Mouse (Mus musculus) liver, embryonic 12.5 days (tissue): Measurements from ENCODE around the gene Smndc1. TPM values are rescaled to one million over a fixed set of nuclear protein-coding genes. Genes with fewer than 3 reads are reported as not detected.

ENCODE experiments used
- ATAC-seq: fragments of 200-750 bp; cut with Nextera tagmentation; 2 replicates; pipeline ENCODE4 v1.8.0; 2017; ENCODE audit warnings: moderate number of reproducible peaks, mild to moderate bottlenecking, moderate library complexity
- H3K27ac ChIP-seq: fragments of 300-500 bp; sonication (generic); 2 replicates; pipeline ENCODE4 v1.5.1; 2016; ENCODE audit warnings: mild to moderate bottlenecking
- H3K27me3 ChIP-seq: fragments of 300-500 bp; sonication (generic); replicated peaks from 2 replicates; pipeline ENCODE4 v1.6.1; 2016; ENCODE audit warnings: mild to moderate bottlenecking, moderate library complexity
- H3K36me3 ChIP-seq: fragments of 300-500 bp; sonication (generic); 2 replicates; pipeline ENCODE4 v1.6.1; 2016; ENCODE audit warnings: mild to moderate bottlenecking, moderate library complexity
- H3K4me1 ChIP-seq: fragments of 300-500 bp; sonication (generic); 2 replicates; pipeline ENCODE4 v1.6.1; 2016
- H3K4me2 ChIP-seq: fragments of 300-500 bp; sonication (generic); 2 replicates; pipeline ENCODE4 v1.6.1; 2016; ENCODE audit warnings: mild to moderate bottlenecking, moderate library complexity
- H3K4me3 ChIP-seq: fragments of 300-500 bp; sonication (generic); 2 replicates; pipeline ENCODE4 v1.5.1; 2016; ENCODE audit warnings: mild to moderate bottlenecking, moderate library complexity
- H3K9ac ChIP-seq: fragments of 300-500 bp; sonication (generic); 2 replicates; pipeline ENCODE4 v1.6.1; 2016; ENCODE audit warnings: mild to moderate bottlenecking, moderate library complexity
- H3K9me3 ChIP-seq: fragments of 300-500 bp; sonication (generic); replicated peaks from 2 replicates; pipeline ENCODE4 v1.6.1; 2016; ENCODE audit warnings: mild to moderate bottlenecking, moderate library complexity
- WGBS: fragments of 180-500 bp; shearing (Covaris S2); methylation state at CpG from one replicate; pipeline ENCODE4 v1.1.7; 2016; ENCODE audit not compliant: insufficient replicate concordance; 5-methylcytosine and 5-hydroxymethylcytosine counted together
- polyA plus RNA-seq: library from polyadenylated mRNA; unstranded; fragments of >200 nt; fragmentation: Nextera tagmentation; extraction: Ambion mirVana; gene quantifications from 2 replicates; pipeline ENCODE4 v1.2.1, GENCODE M21; 2016

The Smndc1 gene
- polyA plus RNA-seq, 1 experiment from 2014 or later, result 29.3 TPM

DNA sequence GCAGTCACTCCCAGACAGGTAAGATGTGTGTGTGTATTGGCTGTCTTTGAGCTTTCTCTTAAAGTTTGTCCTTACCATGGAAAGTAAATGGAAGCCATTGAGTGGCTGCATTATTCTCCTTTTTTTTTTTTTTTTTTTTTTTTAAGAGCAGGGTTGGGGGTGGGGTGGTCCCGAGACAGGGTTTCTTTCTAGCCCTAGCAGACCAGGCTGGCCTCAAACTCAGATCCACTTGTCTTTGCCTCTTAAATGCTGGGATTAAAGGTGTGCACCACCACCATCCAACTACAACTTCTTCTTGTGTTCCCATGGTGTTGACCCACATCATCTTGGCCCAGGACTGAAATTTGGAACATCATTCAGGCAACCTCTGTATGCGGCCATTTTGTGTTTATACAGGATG, 16.8 kb downstream of the Smndc1 start:
- WGBS, result 82% methylated on average over 2 of the region's 2 CpGs
- no peak for ATAC-seq

DNA sequence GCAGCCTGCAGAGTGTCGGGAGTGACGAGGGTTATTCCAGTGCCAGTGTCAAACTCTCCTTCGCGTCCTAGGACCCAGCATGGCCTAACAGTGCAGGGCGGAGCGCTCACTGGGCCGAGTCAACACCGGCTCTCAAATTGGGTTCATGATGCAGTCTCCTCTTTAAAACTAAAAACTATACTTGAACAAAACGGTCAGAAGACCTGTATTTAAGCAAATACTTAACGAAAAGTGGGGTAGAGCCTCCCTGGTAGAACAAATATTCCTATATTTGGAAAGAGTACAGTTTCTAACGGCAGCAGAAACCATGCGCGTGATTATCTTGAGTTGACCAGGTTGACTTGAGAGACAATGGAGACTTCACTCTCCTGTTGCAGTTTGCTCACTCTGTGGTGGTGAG, 18.7 kb downstream of the Smndc1 start, which contains the start of gene Gm10197:
Gene Gm10197 (minus strand): TSS at position 101 of the 400 bp plus-strand sequence.
- Histone ChIP-seq H3K9me3 (no peaks in the 10 kb centered on the region), H3K9ac (no peak within 1 kb of the TSS), H3K36me3 (peaks cover 63% of the 10 kb centered on the region), H3K27ac (no peak within 1 kb of the TSS), H3K4me2 (no peak within 1 kb of the TSS), H3K4me1 (peaks cover 7% of the 10 kb centered on the region), H3K27me3 (no peaks in the 10 kb centered on the region), H3K4me3 (no peak within 1 kb of the TSS)
- 90% methylated on average over 13 of the region's 13 CpGs for WGBS
- ATAC-seq, result no peak

More for the DNA sequence above, 16.8 kb downstream of the Smndc1 start:
- Histone ChIP-seq H3K27ac (no peak overlapping the region), H3K4me1 (peaks cover 7% of the 10 kb centered on the region), H3K4me3 (no peak overlapping the region), H3K27me3 (no peaks in the 10 kb centered on the region), H3K9ac (no peak overlapping the region), H3K36me3 (peaks cover 79% of the 10 kb centered on the region), H3K4me2 (no peak overlapping the region), H3K9me3 (no peaks in the 10 kb centered on the region)

DNA sequence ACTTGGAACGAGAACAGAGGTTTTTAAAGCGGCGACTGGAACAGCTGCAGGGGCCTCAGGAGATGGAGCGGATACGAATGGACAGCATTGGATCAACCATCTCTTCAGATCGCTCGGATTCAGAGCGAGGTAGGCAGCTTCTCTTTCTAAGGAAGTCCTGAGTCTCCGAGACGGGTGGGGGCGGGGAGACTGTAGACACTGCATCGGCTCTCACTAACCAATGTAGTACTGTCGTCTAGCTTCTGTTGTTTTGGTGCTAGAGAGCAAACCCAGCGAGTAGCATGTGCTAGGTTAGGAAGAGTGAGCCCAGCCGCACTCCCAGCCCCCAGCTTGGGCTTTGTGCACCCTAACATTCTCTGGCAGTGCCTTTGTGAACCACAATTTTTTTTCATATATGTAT, 20.1 kb downstream of the Smndc1 start:
- H3K36me3 ChIP-seq, result peaks cover 48% of the 10 kb centered on the region
- no peak overlapping the region for H3K4me3 ChIP-seq
- no peak overlapping the region for H3K4me2 ChIP-seq
- H3K4me1 ChIP-seq, result peaks cover 10% of the 10 kb centered on the region
- no peak overlapping the region for H3K9ac ChIP-seq
- WGBS, result 70% methylated on average over 15 of the region's 15 CpGs
- no peaks in the 10 kb centered on the region for H3K27me3 ChIP-seq
- no peak overlapping the region for H3K27ac ChIP-seq
- no peak for ATAC-seq
- no peaks in the 10 kb centered on the region for H3K9me3 ChIP-seq

DNA sequence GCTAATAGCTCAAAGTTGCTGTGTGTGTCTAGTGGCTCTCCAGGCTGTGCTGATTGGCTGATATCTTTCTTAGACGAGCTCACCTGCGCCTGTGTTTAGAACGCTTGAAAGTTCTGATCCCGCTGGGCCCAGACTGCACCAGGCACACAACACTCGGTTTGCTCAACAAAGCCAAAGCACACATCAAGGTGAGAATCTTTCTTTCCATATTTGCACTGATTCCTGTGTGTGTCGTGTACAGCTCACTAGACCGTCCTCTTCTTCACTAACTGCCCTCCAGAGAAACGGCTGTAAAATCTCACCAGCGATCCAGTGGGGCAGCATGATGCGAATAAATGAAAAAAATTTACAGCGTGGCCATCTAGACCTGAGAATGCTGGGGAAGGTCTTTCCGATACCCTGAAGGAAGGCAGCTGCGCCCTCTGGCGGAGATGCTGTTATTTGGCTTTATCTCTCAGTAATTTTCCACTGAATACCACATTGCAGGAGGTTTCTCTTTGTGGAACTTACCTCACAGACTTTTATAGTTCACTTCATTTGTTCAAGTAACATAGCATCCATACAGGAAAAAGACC, 20.8 kb downstream of the Smndc1 start:
- H3K27me3 ChIP-seq, result no peaks in the 10 kb centered on the region
- H3K36me3 ChIP-seq, result peaks cover 42% of the 10 kb centered on the region
- peaks cover 15% of the 10 kb centered on the region for H3K4me1 ChIP-seq
- H3K4me2 ChIP-seq, result peak overlapping the region; percentile 14; the same call in 1 of the 2 replicates
- 33% methylated on average over 14 of the region's 14 CpGs for WGBS
- H3K27ac ChIP-seq, result no peak overlapping the region
- no peaks in the 10 kb centered on the region for H3K9me3 ChIP-seq
- peak; percentile 48; the same call in 1 of the 2 replicates for ATAC-seq
- H3K9ac ChIP-seq, result no peak overlapping the region
- no peak overlapping the region for H3K4me3 ChIP-seq

DNA sequence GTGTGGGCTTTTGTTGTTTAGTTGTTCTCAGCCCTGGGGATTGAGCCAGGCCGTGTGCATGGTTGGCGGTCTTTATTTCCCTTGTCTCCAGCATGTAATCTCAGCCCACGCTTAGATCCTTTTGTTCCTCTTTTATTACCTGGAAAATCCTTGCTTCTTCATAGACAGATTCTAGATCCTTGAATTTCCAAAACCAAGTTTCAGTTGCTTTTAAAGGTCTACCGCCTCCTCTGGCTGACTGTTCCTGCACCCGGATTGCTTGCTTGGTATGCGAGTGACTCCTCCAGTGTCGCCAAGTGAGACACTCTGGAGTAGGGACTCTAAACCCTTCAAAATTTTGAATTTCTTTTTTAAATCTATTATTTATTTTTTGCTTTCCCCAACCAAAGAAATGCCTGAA, 23.5 kb downstream of the Smndc1 start:
- Histone ChIP-seq H3K9me3 (no peaks in the 10 kb centered on the region), H3K4me2 (no peak overlapping the region), H3K36me3 (peaks cover 16% of the 10 kb centered on the region), H3K27ac (no peak overlapping the region), H3K4me3 (no peak overlapping the region), H3K4me1 (peaks cover 15% of the 10 kb centered on the region), H3K9ac (no peak overlapping the region), H3K27me3 (no peaks in the 10 kb centered on the region)
- no peak for ATAC-seq
- 85% methylated on average over 7 of the region's 7 CpGs for WGBS

DNA sequence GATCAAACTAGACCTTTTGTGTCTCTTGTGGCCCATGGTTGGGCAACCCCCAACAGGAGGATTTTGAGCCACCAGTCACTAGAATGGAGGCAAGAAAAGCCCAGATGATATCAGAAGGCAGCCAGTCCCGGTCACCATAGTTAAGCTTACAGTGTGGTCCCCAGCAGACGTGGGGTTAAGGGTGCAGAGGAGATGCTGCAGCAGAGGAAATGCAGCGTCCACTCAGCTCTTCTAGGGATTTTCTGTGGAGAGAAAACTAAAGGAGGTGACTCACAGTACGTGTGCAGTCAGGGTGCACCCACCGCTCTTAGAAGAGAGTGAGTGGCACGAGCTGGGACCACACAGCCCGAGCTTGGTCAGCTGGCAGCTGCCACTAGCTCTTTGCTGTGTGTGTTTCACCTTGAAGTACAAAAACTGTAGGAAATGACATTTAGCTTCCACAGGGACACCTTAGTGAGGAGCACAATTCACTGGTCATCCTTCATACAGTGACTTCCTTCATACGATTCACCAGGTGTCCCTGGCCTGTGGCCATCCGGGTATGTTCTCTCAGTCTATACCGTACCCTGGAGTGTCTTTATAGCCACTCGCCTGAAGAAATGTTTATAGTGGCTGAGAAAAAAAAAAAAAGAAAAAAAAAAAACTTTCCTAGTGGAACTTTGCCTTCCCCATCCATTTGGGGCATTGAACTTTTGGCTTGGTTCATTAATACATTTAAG, 24.2 kb downstream of the Smndc1 start:
- Histone ChIP-seq H3K27me3 (no peaks in the 10 kb centered on the region), H3K36me3 (peaks cover 10% of the 10 kb centered on the region), H3K4me1 (peaks cover 18% of the 10 kb centered on the region), H3K4me3 (no peak overlapping the region), H3K27ac (no peak overlapping the region), H3K9ac (no peak overlapping the region), H3K4me2 (no peak overlapping the region), H3K9me3 (no peaks in the 10 kb centered on the region)
- ATAC-seq, result no peak
- WGBS, result 77% methylated on average over 11 of the region's 11 CpGs

DNA sequence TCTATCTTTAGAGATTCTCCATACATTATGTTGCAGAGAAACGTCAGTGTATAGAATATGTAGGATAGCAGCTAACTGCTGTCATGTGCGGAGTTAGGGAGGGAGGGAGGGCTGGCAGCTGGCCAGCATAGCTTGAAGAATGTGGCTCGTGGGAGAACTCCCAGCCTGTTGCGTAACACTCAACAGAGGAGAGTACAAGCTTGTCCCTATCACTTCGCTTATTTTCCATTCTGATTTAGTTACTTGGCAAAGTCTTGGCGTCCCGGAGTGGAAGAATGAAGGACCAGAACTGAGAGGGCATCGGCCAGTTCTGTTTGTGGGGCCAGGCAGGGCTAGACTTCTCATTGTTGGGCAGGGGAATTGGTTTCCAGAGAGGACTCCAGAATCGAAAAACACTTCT, 25.4 kb downstream of the Smndc1 start:
- Histone ChIP-seq H3K9me3 (no peaks in the 10 kb centered on the region), H3K27me3 (no peaks in the 10 kb centered on the region), H3K36me3 (0 out of 2 replicates have a peak, but pooled peaks cover under 1% of the 10 kb centered on the region), H3K9ac (no peak overlapping the region), H3K4me3 (no peak overlapping the region), H3K27ac (no peak overlapping the region), H3K4me2 (peak overlapping the region; percentile 30; the same call in 1 of the 2 replicates), H3K4me1 (peaks cover 30% of the 10 kb centered on the region)
- WGBS, result 65% methylated on average over 9 of the region's 9 CpGs
- ATAC-seq, result no peak

DNA sequence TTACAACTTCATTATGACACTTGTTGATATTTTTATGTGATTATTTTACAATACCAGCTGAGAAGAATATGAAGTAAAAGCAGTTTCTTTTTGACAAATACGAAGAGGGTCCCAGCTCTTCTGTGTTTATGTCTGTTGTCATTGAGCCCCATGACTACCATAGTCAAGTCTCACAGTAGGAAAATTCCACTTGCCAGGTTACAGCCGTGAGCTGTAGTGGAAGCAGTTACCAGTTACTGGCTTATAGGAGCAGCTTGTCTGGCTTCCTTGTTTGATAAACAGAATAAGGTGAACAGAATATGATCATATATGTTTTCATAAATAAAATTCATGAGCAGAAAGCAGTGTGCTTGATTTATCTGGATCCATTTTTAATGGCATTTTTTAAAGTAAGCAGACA, 25.8 kb downstream of the Smndc1 start:
- WGBS, result 72% methylated on average over 2 of the region's 2 CpGs
- no peak for ATAC-seq
- no peak overlapping the region for H3K4me3 ChIP-seq

DNA sequence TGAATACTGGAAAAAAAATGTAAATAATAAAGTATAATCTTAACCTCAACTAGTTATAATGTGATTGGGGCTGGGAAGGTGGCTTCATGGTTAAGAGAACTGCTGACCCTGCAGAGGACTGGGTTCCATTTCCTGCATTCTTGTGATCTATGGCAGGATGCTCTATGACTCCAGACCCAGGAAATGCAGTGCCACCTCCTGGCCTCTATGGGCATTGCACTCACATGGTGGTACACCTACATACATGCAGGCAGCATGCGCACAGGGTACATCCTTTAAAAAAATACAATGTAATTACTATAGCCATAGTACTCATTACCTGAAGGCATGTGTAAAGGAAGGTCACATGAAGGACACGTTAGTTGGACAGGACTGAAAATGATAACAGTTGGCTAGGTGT, 27.4 kb downstream of the Smndc1 start:
- no peaks in the 10 kb centered on the region for H3K36me3 ChIP-seq
- peak; percentile 40; the same call in 1 of the 2 replicates for ATAC-seq
- 44% methylated on average over 2 of the region's 2 CpGs for WGBS
- peaks cover 29% of the 10 kb centered on the region for H3K4me1 ChIP-seq
- no peak overlapping the region for H3K4me2 ChIP-seq
- no peaks in the 10 kb centered on the region for H3K9me3 ChIP-seq
- no peak overlapping the region for H3K9ac ChIP-seq
- no peak overlapping the region for H3K4me3 ChIP-seq
- H3K27me3 ChIP-seq, result no peaks in the 10 kb centered on the region
- no peak overlapping the region for H3K27ac ChIP-seq

More for the DNA sequence above, 25.8 kb downstream of the Smndc1 start:
- Histone ChIP-seq H3K4me1 (peaks cover 30% of the 10 kb centered on the region), H3K27ac (no peak overlapping the region), H3K36me3 (no peaks in the 10 kb centered on the region), H3K4me2 (no peak overlapping the region), H3K9me3 (no peaks in the 10 kb centered on the region), H3K9ac (no peak overlapping the region), H3K27me3 (no peaks in the 10 kb centered on the region)

DNA sequence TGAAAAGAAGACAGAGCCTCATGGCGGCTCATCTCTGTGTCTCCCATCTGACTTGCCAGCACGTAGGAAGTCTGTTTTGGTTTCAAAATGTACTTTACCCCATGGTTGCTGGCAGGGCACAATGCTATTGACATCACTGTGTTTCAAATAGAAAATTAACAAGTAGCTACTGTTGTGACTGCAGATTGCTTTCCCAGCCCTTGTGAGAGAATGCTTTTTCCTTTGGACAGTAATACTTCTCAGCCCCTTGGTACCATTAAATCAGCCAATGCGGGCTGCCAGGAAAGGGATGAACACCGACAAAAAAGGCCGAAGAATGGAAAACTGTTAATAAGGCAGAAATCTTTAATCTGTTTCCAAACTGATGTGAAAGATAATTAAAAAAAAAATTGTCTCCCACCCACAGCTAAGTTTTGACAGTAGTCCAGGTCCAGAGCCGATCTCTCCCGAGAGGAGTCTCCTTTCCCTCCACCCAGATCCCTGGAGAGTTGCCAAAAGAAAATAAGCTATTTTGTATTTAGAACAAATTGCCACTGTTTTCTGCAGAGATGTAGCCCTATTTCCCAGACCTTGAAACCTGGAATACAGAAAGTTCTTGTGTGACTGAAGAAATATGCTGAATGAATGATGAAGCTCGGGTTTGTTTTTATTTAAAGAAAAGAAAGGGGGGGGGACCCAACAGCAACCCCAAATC, 30.0 kb downstream of the Smndc1 start:
- Histone ChIP-seq H3K9me3 (0 out of 2 replicates have a peak, but pooled peaks cover 2% of the 10 kb centered on the region), H3K27ac (no peak overlapping the region), H3K4me2 (no peak overlapping the region), H3K36me3 (peaks cover 6% of the 10 kb centered on the region; the same call in 1 of the 2 replicates), H3K4me1 (peaks cover 28% of the 10 kb centered on the region), H3K27me3 (no peaks in the 10 kb centered on the region), H3K4me3 (no peak overlapping the region), H3K9ac (no peak overlapping the region)
- ATAC-seq, result no peak
- 80% methylated on average over 8 of the region's 8 CpGs for WGBS

DNA sequence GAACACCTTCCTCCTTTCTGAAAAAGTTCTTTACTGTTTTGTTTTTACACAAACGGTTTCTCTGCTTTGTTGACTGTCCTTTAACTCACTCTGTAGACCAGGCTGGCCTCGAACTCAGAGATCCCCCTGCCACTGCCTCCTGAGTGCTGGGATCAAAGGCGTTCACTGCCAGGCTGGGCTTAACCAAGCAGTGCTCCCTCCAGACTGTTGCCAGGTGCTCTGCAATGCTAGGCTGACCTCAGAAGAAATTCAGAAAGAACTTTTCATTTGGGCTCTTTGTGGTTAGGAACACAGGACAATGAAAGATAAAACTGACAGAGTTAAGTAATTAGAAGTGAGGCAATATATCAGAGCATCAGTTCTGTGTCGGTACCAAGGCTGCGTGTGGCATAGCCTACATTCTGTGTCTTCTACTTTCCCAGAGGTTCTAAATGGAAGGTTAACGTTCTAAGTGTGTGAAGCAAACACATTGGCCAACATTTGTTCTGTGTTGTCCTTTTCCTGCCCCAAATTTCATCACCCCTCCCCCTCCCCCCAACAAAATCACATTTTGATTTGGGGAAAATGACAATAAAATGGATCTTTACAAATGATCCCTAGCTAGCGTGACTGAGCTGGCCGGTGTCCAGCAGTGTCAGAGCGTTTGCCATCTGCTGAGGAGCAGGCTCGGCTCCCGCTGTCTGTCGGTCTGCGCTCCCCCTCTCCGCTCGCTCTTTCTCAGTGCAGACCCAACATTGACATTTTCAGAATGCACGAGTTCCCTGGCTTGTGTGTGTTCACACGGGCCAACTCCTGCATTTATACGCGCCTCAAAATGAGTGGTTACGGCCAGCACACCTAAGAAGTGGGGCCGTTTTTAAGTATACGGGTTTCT, 31.0 kb downstream of the Smndc1 start:
- Histone ChIP-seq H3K4me3 (no peak overlapping the region), H3K27ac (no peak overlapping the region), H3K4me2 (no peak overlapping the region), H3K36me3 (peaks cover 10% of the 10 kb centered on the region; the same call in 1 of the 2 replicates), H3K27me3 (no peaks in the 10 kb centered on the region), H3K4me1 (peaks cover 22% of the 10 kb centered on the region), H3K9me3 (0 out of 2 replicates have a peak, but pooled peaks cover 2% of the 10 kb centered on the region), H3K9ac (no peak overlapping the region)
- 75% methylated on average over 22 of the region's 22 CpGs for WGBS
- no peak for ATAC-seq
